Mouse (Mus musculus) liver, postnatal 0 days (tissue): Measurements from ENCODE around the gene Zfp536.

ENCODE experiments used
- CTCF ChIP-seq: sonication (generic); IDR thresholded peaks from 2 replicates; pipeline ENCODE4 v1.5.1; 2016; ENCODE audit warnings: antibody characterized with exemption, low read depth
- EP300 ChIP-seq: IDR thresholded peaks from 2 replicates; pipeline ENCODE4 v1.6.1; 2016; ENCODE audit warnings: antibody characterized with exemption, low read depth, mild to moderate bottlenecking

DNA sequence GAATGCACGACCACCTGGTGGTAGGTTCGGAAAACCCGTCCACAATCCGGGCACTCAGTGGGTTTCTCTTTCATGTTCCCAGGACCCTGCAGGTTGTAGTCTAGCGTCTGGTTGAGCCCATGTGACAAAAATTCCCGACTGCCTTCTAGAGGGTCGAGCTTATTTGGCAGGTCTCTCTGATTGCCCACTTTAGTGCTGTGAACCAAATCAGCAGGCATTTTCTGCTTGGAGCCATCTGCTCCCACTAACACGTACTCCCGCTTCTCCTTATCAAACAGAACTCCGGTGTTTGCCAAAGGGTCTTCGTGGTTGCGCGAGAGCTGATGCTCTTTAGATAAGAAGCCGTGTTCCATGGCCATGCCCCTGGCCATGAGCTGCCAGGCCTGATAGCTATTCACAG is 205.4 kb downstream of the Zfp536 start:
- TF ChIP-seq CTCF (no peak), EP300 (no peak)
